Mouse (Mus musculus): ENCODE results near the gene Fam219b.

- TF ChIP-seq TAL1 (IDR thresholded peaks at IDR 0.05; ENCODE audit: low read length) = no peak
- TF ChIP-seq GATA1 (IDR thresholded peaks at IDR 0.05; ENCODE audit: low read length) = no peak
Measured at GRCm38 (mm10) chr9:57501452-57501851, 35.9 kb upstream of the Fam219b start.
